In genomic region chr19:47250931-47251330, GRCm38 (mm10) we compare ENCODE assay signal across 15 mouse cellular contexts.
DNase-seq lines count a peak whose midpoint lies in the region; ATAC-seq lines count a peak whose summit lies in the region.
"Had no signal": no experiment of that assay in that cellular context is flagged by ENCODE, and none has a peak within 500 bp of the region (broad histone marks: within the 10 kb centered on the region; RNA-seq: fewer than 3 reads in every experiment).

No protein-coding gene starts in this region.

- H3K9ac ChIP-seq in hindbrain, embryonic 11.5 days (ENCODE audit: low read depth, low read length), result no peak overlapping the region
- H3K9ac ChIP-seq in neural tube, embryonic 11.5 days (ENCODE audit: low read length), result no peak overlapping the region
- H3K9ac ChIP-seq in neural tube, embryonic 15.5 days (replicated peaks), result no peak overlapping the region
- H3K9ac ChIP-seq: embryonic facial prominence, embryonic 15.5 days had no signal

- no peak overlapping the region for H3K4me2 ChIP-seq in hindbrain, embryonic 11.5 days (replicated peaks; ENCODE audit: low read depth, low read length)
- no peak overlapping the region for H3K4me2 ChIP-seq in neural tube, embryonic 11.5 days (ENCODE audit: low read depth)
- no peak overlapping the region for H3K4me2 ChIP-seq in neural tube, embryonic 15.5 days
- H3K4me2 ChIP-seq: embryonic facial prominence, embryonic 15.5 days; heart, embryonic 11.5 days had no signal

- WGBS in hindbrain, embryonic 10.5 days, result 54% methylated on average over 6 of the region's 6 CpGs
- 46% methylated on average over 6 of the region's 6 CpGs for WGBS in hindbrain, embryonic 11.5 days
- 53% methylated on average over 6 of the region's 6 CpGs for WGBS in neural tube, embryonic 11.5 days
- 28% methylated on average over 6 of the region's 6 CpGs for WGBS in neural tube, embryonic 15.5 days

- H3K4me1 ChIP-seq in hindbrain, embryonic 10.5 days (replicated peaks), result peaks cover 39% of the 10 kb centered on the region
- no peaks in the 10 kb centered on the region for H3K4me1 ChIP-seq in hindbrain, embryonic 11.5 days (replicated peaks; ENCODE audit: control insufficient read depth, insufficient read depth, low read length)
- no peaks in the 10 kb centered on the region; the same call in 1 of the 2 replicates for H3K4me1 ChIP-seq in neural tube, embryonic 11.5 days (ENCODE audit: control insufficient read depth, insufficient read depth, low read length)
- peaks cover 9% of the 10 kb centered on the region for H3K4me1 ChIP-seq in neural tube, embryonic 15.5 days

- H3K9me3 ChIP-seq in hindbrain, embryonic 10.5 days, result no peaks in the 10 kb centered on the region
- no peaks in the 10 kb centered on the region for H3K9me3 ChIP-seq in hindbrain, embryonic 11.5 days (ENCODE audit: control insufficient read depth, low read length)
- H3K9me3 ChIP-seq in neural tube, embryonic 11.5 days (ENCODE audit: control insufficient read depth, low read length), result no peaks in the 10 kb centered on the region
- no peaks in the 10 kb centered on the region for H3K9me3 ChIP-seq in neural tube, embryonic 15.5 days (replicated peaks)
- H3K9me3 ChIP-seq: embryonic facial prominence, embryonic 15.5 days had no signal

- H3K4me3 ChIP-seq in hindbrain, embryonic 10.5 days, result no peak overlapping the region
- H3K4me3 ChIP-seq in hindbrain, embryonic 11.5 days (ENCODE audit: low read depth, low read length), result no peak overlapping the region
- H3K4me3 ChIP-seq in neural tube, embryonic 11.5 days (ENCODE audit: low read depth, low read length), result no peak overlapping the region
- no peak overlapping the region for H3K4me3 ChIP-seq in neural tube, embryonic 15.5 days (replicated peaks)
- H3K4me3 ChIP-seq: embryonic facial prominence, embryonic 15.5 days had no signal

- H3K27ac ChIP-seq in hindbrain, embryonic 10.5 days, result no peak overlapping the region
- H3K27ac ChIP-seq in hindbrain, embryonic 11.5 days (ENCODE audit: low read depth, low read length), result no peak overlapping the region
- H3K27ac ChIP-seq in neural tube, embryonic 11.5 days (ENCODE audit: low read depth, low read length), result no peak overlapping the region
- H3K27ac ChIP-seq in neural tube, embryonic 15.5 days (replicated peaks), result no peak overlapping the region
- H3K27ac ChIP-seq: embryonic facial prominence, embryonic 15.5 days; kidney, postnatal 0 days; macrophage had no signal

- H3K27me3 ChIP-seq in hindbrain, embryonic 10.5 days (ENCODE audit: insufficient read depth, poor library complexity, severe bottlenecking), result peaks cover 57% of the 10 kb centered on the region
- peaks cover 30% of the 10 kb centered on the region for H3K27me3 ChIP-seq in hindbrain, embryonic 11.5 days (ENCODE audit: control insufficient read depth, insufficient read depth, low read length)
- peaks cover 25% of the 10 kb centered on the region for H3K27me3 ChIP-seq in neural tube, embryonic 11.5 days (ENCODE audit: control insufficient read depth, insufficient read depth, low read length)
- peaks cover 44% of the 10 kb centered on the region for H3K27me3 ChIP-seq in neural tube, embryonic 15.5 days (replicated peaks)

- DNase-seq in hindbrain, embryonic 10.5 days (ENCODE audit: low spot score), result peak; percentile 35
- DNase-seq in hindbrain, embryonic 11.5 days (ENCODE audit: low spot score), result no peak
- DNase-seq in neural tube, embryonic 11.5 days (ENCODE audit: low spot score), result peak; percentile 26
- DNase-seq in embryo, embryonic 11 days, result peak; percentile 32
- no peak for DNase-seq in lung, postnatal 36 days
- no peak for DNase-seq in urinary bladder, postnatal 14 days (ENCODE audit: low spot score)
- DNase-seq: adrenal gland, postnatal 14 days; cerebellum, adult 9-11 months; kidney, adult 2 months; thymus, postnatal 14 days had no signal

- ATAC-seq in hindbrain, embryonic 11.5 days (ENCODE audit: low FRiP score), result no peak
- 0 out of 2 replicates have a peak, but pooled peaks have one; percentile 27 for ATAC-seq in neural tube, embryonic 11.5 days (ENCODE audit: insufficient read depth, low FRiP score, low TSS enrichment)
- no peak for ATAC-seq in neural tube, embryonic 15.5 days (ENCODE audit: low FRiP score)

- H3K36me3 ChIP-seq in hindbrain, embryonic 10.5 days, result no peaks in the 10 kb centered on the region
- H3K36me3 ChIP-seq in hindbrain, embryonic 11.5 days (ENCODE audit: control insufficient read depth, insufficient read depth, low read length), result no peaks in the 10 kb centered on the region
- no peaks in the 10 kb centered on the region for H3K36me3 ChIP-seq in neural tube, embryonic 11.5 days (ENCODE audit: control insufficient read depth, insufficient read depth, low read length)
- no peaks in the 10 kb centered on the region for H3K36me3 ChIP-seq in neural tube, embryonic 15.5 days
- H3K36me3 ChIP-seq: embryonic facial prominence, embryonic 15.5 days had no signal

Comparison
In these comparisons a context has a peak if more than half of its experiments do, and no peak if none do; other contexts are left out.
1. DNase-seq: peak in hindbrain, embryonic 10.5 days (single experiment), neural tube, embryonic 11.5 days (single experiment) and embryo, embryonic 11 days (single experiment); none in hindbrain, embryonic 11.5 days (single experiment), lung, postnatal 36 days (single experiment) and urinary bladder, postnatal 14 days (single experiment).